Mouse (Mus musculus) erythroblast, embryonic 14.5 days (primary cell): ENCODE data around the gene Foxn3.

Experiments
- GATA1 ChIP-seq: IDR thresholded peaks from 2 replicates; pipeline ENCODE4 v1.6.1; 2012; ENCODE audit warnings: low read length, inconsistent platforms, mixed read lengths
- TAL1 ChIP-seq: IDR thresholded peaks from 3 replicates; pipeline ENCODE4 v1.6.1; 2012; ENCODE audit warnings: low read length, inconsistent platforms, mixed read lengths

DNA sequence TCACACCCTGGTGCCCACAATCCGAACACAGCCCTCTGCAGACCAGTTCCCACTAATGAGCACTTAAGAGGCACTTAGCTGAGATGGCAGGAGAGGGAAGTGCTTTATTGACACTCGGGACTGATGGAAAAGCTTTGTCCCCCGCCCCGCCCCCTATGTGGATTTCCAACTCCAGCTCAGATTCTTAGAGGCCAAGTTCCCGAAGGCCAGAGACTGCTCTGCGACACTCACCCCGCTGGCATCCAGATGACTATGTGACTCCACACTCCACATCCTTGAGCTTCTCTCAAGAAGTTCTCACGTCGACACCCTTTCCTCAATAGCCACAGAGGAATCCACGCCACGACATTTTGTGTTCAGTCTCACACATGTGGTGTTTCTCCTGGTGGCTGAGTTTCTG is 295.6 kb downstream of the Foxn3 start:
- TF ChIP-seq GATA1 (no peak), TAL1 (no peak)
